Mouse (Mus musculus): ENCODE measurements around the gene Slc25a28.

DNA sequence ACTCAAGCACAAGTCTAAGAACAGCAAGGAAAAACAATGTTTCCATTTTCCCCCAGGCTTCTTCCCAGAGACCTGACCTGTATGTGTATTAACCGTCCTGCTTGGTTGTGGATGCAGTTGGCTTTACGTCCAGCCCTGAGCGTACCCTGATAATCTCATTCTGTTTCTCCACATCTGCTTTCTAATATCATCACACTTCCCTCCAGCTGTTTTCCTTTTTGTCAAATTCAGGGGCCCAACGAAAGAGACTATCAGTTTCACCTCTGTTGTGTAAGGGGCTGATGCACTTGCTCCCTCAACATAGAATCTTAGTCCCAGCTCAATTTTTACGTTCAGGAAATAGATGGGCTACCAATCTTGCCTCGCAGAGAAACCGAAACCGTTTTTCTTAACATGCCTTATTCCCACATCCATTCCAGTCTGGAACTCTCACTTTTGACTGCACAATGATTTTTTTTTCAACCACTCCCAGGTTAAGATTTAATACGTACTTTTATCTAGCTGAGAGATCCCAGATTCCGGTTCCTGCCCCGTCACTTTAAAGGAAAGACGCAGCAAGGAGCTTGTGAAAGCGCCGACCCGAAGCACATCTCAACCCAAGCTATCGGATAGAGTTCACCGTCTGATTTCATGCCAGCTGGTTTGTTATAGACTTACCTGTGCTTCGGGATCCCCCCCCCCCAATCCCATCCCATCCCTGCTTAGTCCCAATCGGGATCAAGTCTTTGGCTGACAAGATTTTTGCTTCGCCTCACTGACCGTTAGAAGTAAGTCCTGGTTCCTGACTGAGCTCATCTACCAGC lies 967 bp downstream of the Slc25a28 start:
- TF ChIP-seq HCFC1 (IDR thresholded peaks at IDR 0.05; ENCODE audit: borderline replicate concordance, insufficient read depth, low read length) (no peak), ZC3H11A (IDR thresholded peaks at IDR 0.05; ENCODE audit: borderline replicate concordance, low read depth, low read length) (no peak), ZNF384 (IDR thresholded peaks at IDR 0.05; ENCODE audit: low read depth, low read length) (no peak)
